Mouse (Mus musculus): Measurements from ENCODE around the gene Chtop.

GRCm38 (mm10) chr3:90514691-90515090 is 5.4 kb upstream of the Chtop start:
- TF ChIP-seq CTCF (IDR thresholded peaks at IDR 0.05; ENCODE audit: low read depth), result no peak
- no peak for TF ChIP-seq EP300 (IDR thresholded peaks at IDR 0.05; ENCODE audit: low read depth)
